Mouse (Mus musculus): ENCODE data around the gene Fen1.

Gene Fen1

GRCm38 (mm10) chr19:10213796-10214471, 10.0 kb upstream of the Fen1 start:
- DNase-seq: no peak

- DNase-seq: no peak
These were observed 6.9 kb upstream of the Fen1 start for GRCm38 (mm10) chr19:10210885-10211284.

- no peak for DNase-seq
These were observed 4.9 kb upstream of the Fen1 start for GRCm38 (mm10) chr19:10208851-10209250.

GRCm38 (mm10) chr19:10205051-10205450, 1.1 kb upstream of the Fen1 start:
- DNase-seq: no peak

- DNase-seq: peak; percentile 65 to 72
These were observed 640 bp upstream of the Fen1 start for GRCm38 (mm10) chr19:10204616-10205001.

- DNase-seq: no peak
These were observed 672 bp downstream of the Fen1 start for GRCm38 (mm10) chr19:10203146-10203847.

- peak; percentile 85 to 86 for DNase-seq
These were observed 5.2 kb downstream of the Fen1 start for GRCm38 (mm10) chr19:10198723-10199122.

- DNase-seq: no peak
These were observed 5.7 kb downstream of the Fen1 start for GRCm38 (mm10) chr19:10198286-10198685.

GRCm38 (mm10) chr19:10197130-10197529, 6.8 kb downstream of the Fen1 start:
- no peak for DNase-seq

- DNase-seq: no peak
These were observed 8.7 kb downstream of the Fen1 start for GRCm38 (mm10) chr19:10195252-10195651.

GRCm38 (mm10) chr19:10194337-10194736, 9.6 kb downstream of the Fen1 start:
- no peak for DNase-seq

- DNase-seq: peak; percentile 20 to 27
These were observed 12.6 kb downstream of the Fen1 start for GRCm38 (mm10) chr19:10191326-10191725.

GRCm38 (mm10) chr19:10190796-10191195, 13.2 kb downstream of the Fen1 start:
- DNase-seq: peak; percentile 70 to 72

GRCm38 (mm10) chr19:10189940-10190339, 14.0 kb downstream of the Fen1 start:
- DNase-seq: no peak

GRCm38 (mm10) chr19:10189022-10189421, 14.9 kb downstream of the Fen1 start:
- DNase-seq: no peak

GRCm38 (mm10) chr19:10188281-10188811, 15.6 kb downstream of the Fen1 start:
- no peak for DNase-seq

GRCm38 (mm10) chr19:10186569-10186968, 17.4 kb downstream of the Fen1 start:
- DNase-seq: no peak

- no peak for DNase-seq
These were observed 18.1 kb downstream of the Fen1 start for GRCm38 (mm10) chr19:10185876-10186275.

- no peak for DNase-seq
These were observed 19.9 kb downstream of the Fen1 start for GRCm38 (mm10) chr19:10184096-10184495.

GRCm38 (mm10) chr19:10183299-10183983, 20.5 kb downstream of the Fen1 start:
- peak in 1 of 2 experiments; percentile 31 for DNase-seq

GRCm38 (mm10) chr19:10182670-10183298, 21.2 kb downstream of the Fen1 start, which contains the start of gene Fads1:
Gene Fads1, plus strand, starts transcription at chr19:10182888.
- peak; percentile 74 to 77 for DNase-seq

GRCm38 (mm10) chr19:10182142-10182541, 21.8 kb downstream of the Fen1 start:
- DNase-seq: no peak

GRCm38 (mm10) chr19:10181225-10181624, 22.7 kb downstream of the Fen1 start:
- DNase-seq: no peak

All from B cell, adult 2 months (primary cell).